Mouse (Mus musculus): ENCODE results near the gene Rimklb.
"Not testable (repeated sequence)": the region's sequence is repeated elsewhere in the genome, so short reads cannot be mapped to it uniquely, and the experiment has no call there.

Rimklb gene

GRCm38 (mm10) chr6:122498661-122499060, at the start of gene Rimklb:
Gene Rimklb (minus strand): TSS chr6:122498761.
- no peak for DNase-seq

DNA sequence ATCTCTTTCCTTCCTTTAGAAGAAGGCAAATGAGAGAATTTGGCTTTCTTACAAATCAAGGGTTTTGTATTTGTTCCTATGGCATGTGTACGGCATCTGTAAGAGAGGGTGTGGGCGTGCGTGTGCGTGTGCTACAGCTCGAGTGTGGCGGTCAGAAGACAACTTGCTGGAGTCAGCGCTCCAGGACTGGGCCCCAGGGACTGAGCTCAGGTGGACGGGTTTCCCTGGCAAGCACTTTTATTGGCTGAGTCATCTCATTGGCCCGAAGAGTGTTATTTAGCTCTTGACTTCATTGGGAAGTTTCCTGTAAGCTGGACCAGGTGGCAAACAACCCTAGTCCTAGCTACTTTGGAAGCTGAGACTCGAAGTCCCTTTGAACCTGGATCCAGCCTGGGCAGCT, 47.4 kb upstream of the Rimklb start:
- DNase-seq: no peak

- no peak for DNase-seq
Observed at GRCm38 (mm10) chr6:122545289-122545882, 46.8 kb upstream of the Rimklb start.

- DNase-seq: no peak
Observed at GRCm38 (mm10) chr6:122544672-122545071, 46.1 kb upstream of the Rimklb start.

DNA sequence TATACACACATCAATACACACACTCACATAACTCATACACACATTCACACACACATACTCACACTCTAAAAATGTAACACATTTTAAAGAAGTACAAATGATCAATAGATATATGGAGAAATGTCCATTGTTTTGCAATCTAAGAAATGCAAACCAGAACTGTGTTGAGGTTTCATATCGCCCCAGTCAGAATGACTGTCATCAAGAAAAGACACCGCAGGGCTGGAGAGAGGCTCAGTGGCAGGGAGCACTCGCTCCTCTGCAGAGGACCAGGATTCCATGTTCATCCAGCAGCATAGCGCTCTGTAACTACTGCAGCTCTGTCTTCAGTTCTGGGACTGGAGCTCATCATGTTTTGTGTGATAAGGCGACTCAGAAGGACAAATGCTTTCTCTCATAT, 45.0 kb upstream of the Rimklb start:
- no peak for DNase-seq

GRCm38 (mm10) chr6:122542459-122542858, 43.9 kb upstream of the Rimklb start:
- not testable (repeated sequence) for DNase-seq

- no peak for DNase-seq
Observed at GRCm38 (mm10) chr6:122539564-122539963, 41.0 kb upstream of the Rimklb start.

DNA sequence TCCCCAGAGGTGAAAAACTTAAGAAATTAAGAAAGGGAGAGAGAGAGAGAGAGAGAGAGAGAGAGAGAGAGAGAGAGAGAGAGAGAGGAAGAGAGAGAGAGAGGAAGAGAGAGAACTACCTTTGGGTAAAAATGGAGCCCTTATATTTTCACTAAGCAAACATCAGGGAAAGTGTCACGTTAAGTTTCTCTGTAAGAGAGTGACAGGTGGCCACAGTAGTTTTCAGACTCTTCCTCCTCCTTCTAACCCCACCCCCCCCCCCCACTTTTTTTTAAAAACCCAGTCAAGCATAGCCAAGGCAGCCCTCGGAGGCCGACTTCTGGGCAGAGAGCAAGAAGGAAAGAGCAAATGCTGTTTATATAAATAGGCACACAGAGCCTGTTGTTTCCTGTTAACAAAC, 35.5 kb upstream of the Rimklb start:
- DNase-seq: peak in 1 of 2 experiments; percentile 17

DNA sequence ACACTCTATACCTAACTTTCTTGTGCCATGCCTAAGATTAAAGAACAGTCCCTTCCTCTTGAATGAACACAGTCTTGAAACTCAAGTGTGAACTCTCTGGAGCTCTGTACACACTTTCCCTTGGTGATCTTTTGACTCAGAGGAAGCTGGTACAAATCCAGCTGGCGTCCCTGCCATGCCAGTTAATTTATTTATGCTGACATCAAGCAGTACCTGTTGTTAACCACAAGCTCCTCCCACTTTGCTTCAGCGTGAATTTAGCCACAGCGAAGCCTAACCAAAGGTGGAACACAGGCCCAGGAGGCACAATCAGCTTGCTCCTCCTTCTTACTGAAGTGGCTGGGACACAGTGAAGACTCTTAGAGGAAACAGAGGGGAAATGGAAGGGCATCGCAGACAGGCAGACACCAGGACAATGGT, 34.3 kb upstream of the Rimklb start:
- DNase-seq: peak; percentile 46 to 57

DNA sequence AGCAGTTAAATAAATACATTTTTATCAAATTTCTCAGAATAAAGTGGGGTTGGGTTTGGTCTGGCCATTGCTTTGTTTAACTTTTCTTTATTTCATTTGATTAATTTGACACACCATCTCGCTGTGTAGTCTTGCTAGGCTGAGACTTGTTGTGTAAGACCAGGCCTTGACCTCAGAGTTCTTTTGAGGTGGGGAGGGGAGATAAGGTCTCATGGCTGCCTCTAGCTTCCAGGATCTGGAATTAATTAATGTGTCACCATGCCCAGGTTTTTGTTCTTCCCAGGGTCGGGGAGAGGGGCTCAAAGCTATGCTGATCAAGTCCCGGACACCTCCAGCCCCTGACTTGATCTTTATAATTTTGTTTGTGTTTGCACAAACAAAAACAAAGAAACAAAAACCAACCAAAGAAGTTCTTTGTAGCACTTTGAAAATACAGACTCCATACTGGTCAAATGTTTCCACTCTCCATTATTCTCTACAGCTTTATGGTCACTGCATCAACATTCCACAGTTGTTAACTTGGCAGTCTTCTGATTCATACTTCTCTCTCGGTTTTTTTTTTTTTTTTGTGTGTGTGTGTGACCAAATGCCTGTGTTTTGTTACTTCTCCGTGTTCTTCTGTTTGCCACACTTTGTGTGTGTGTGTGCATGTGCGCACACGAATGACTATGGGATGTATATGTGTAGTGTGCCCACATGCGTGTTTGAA, 33.1 kb upstream of the Rimklb start:
- DNase-seq: no peak

DNA sequence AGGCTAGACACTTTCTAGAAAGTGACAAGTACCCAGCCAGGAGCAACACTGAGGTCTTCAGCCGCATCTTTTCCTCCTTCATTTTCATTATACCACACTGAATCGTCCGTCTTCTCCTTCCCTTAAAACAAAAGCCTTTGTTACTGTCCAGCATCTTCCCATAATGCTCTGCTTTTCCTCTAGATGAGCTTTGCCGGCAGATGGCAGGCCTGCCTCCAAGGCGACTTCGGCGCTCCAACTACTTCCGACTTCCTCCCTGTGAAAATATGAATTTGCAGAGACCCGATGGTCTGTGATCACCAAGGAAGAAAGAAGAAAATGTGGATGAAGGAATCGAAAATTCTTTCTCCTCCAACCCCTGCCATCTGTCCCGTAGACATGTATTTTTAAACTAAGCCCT, 29.6 kb upstream of the Rimklb start:
- no peak for DNase-seq

DNA sequence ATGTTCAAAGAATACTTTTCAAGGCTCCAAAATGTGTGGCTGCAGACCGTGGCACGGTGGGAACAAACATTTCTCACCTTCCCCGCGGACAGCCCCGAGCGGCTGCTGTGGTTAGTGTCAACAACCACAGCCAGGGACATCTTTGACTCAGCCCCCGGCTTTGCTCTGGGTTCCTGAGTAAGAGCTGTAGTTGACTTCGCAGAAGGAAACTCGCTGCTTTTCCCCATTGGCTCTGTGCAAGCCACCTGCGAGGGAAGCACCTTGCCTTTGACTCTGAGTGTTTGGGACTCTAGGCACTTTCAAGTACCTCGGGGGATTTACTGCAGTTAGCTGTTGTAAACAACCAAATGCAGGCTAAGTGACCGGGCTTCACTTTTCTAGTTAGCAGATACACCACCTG, 29.0 kb upstream of the Rimklb start:
- DNase-seq: peak; percentile 25 to 28

DNA sequence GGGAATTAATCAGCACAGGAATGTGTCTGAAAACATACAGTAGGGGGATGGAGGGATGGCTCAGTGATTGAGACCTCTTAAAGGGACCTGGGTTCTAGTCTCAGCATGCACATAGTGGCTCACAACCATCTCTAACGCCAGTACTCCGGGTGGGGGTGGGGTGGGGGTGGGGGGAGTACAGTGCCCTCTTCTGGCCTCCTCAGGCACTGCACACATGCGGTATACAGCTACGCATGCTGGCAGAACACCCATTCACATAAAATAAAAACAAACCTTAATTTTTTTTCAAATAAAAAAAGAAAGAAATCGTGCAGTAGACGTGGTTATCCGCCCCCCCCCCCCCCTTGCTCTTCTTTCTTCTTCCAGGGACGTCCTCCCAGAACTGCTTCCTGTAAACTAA, 24.7 kb upstream of the Rimklb start:
- no peak for DNase-seq

DNA sequence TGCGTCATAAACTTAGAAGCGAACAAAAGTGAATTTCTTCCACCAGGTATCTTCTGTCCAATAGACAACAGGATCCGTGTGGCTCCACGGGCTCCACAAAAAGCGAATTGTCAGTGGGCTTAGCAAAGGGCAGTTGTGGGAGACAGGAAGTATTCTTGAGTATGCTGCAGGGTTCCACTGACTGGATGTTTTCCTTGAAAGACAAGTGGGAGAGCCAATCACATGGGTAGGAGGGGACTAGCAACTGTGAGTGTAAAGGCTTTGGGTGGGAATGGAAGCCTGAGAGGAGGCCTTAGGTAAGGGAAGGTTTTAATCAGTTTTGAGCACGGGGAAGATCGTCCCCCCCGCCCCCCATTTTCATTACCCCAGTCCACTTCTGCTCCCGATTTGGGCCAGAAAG, 24.0 kb upstream of the Rimklb start:
- DNase-seq: no peak

DNA sequence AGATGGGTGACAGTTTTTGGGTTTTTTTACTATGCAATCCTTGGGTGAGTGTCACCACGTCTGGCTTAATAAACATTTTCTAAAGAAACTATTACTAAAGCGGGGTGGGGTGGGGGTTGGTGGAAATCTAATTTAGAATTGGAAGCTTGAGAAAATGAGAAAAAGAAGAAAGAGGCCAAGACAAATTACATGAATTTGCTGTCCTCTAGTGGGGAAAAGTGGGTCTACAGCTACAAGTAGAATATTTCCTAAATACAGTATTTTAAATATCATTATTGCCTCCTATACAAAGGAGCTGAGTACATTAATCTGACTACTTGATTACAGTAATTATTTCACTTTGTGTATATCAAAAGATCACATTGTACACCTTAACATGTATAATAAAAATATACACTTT, 20.8 kb upstream of the Rimklb start:
- DNase-seq: no peak

GRCm38 (mm10) chr6:122517668-122518067, 19.1 kb upstream of the Rimklb start:
- DNase-seq: no peak

GRCm38 (mm10) chr6:122515762-122516161, 17.2 kb upstream of the Rimklb start:
- not testable (repeated sequence) for DNase-seq

DNA sequence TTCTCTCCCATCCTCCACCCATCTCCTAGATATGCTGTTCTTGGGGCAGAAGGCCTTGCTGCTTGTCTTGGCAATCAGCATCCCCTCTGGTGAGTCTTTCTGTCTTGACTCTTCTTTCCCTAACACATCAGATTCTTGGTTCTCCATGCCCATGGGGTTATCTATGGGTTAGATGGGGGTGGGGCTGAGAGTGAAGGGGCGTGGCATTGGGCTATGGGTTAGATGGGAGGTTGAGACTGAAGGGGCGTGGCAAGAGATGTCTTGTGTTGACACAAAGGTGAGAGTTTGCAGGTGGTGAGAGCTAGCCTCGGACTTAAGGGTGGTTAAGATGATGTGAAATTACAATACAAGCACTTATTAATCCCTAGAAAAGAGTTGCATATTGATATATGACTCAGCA, 15.8 kb upstream of the Rimklb start:
- no peak for DNase-seq

DNA sequence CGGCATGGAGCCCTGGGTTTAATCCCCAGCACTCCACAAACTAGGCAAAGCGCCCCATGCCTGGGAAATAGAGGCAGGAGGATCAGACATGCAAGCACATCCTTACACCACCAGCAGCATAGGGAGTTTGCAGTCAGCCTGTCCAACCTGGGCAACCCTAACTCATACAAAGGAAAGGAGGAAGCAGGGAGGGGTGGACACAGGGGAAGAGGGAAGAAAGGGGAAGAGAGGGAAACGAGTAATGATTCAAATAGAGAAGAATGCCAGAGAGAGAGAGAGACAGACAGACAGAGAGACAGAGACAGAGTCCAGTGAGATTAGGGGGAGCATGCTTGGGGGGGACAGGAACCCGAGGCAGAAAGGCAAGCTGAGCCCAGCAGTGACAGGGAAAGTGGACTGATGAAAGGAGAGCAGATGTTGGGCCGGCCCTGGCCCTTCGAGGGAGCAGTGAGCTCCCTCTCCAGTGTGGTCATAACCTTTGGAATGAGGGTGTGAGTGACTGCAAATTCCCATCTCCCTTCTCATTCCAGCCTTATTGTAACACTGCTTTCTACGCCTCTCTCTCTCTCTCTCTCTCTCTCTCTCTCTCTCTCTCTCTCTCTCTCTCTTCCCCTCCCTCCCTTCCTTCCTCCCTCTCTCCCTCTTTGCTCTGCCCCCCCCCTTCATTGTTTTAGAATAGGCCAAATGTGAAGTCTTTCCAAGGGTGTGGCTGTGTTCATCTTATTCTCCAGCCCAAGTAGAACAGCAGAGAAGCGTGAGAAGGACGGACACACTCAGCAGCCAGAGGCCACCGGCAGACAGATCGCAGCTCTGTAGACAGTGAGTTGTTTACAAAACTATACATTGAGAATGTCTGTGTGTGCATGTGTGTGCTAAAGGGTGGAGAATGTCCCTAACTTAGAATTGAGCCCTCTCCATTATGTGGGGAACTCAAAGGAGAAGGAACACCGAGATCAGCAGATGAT, 14.6 kb upstream of the Rimklb start:
- no peak for DNase-seq

DNA sequence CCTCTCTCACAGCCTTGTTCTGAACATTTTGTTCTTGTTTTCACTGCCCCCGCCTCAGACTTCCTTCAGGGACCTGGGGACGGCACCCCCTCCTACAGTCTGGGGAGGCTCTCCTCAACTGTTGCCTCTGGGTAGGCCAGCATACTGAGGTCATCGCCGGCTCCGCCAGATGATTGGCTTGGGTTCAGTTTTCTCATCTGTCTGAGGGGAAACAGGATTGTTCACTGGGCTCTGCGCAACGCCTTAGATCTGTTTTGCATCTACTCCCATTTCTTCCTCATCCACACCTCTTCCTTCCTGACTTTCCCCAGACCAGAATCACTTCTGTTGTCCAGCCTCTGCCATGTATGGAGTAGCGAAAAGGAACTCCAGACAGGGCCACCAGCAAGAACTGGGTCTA, 9.9 kb upstream of the Rimklb start:
- DNase-seq: no peak

- no peak for DNase-seq
Observed at GRCm38 (mm10) chr6:122505545-122505944, 7.0 kb upstream of the Rimklb start, which contains the start of gene Mfap5. Gene Mfap5 (plus strand): TSS chr6:122505845.

- DNase-seq: no peak
Observed at GRCm38 (mm10) chr6:122505041-122505440, 6.5 kb upstream of the Rimklb start.

GRCm38 (mm10) chr6:122496501-122496900, 2.1 kb downstream of the Rimklb start:
- peak in 1 of 2 experiments; percentile 45 for DNase-seq

All from B cell, adult 2 months (primary cell).